Mouse (Mus musculus) layer of hippocampus, adult 9-10 months (tissue): Measurements from ENCODE around the gene Evi5.

Experiments
- DNase-seq: peaks from one replicate; pipeline ENCODE4 v3.0.0; 2022; ENCODE audit warnings: low spot score

The Evi5 gene

GRCm38 (mm10) chr5:107749229-107749916 lies 125.5 kb downstream of the Evi5 start:
- no peak for DNase-seq

DNA sequence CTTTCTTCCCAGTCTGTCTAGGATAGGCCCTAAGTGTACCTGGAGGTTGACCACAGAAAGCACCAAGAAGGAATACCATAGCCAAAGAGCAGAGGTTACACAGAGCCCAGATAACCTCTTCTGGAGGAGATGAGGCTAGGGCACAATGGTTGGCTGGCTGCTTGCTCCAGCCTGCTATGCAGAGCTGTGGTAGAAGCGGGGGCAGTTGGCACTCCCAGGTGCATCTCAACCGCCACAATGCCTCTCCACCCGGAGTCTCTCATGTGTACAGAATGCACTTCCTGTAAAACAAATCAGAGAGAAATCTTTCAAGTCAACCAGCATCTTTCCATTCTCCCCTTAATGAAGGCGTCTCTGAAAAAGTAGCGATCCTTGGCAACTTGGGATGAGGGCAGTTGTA lies 135.9 kb downstream of the Evi5 start:
- DNase-seq = no peak

- DNase-seq = no peak
These were observed 136.6 kb downstream of the Evi5 start for GRCm38 (mm10) chr5:107738296-107738695.

DNA sequence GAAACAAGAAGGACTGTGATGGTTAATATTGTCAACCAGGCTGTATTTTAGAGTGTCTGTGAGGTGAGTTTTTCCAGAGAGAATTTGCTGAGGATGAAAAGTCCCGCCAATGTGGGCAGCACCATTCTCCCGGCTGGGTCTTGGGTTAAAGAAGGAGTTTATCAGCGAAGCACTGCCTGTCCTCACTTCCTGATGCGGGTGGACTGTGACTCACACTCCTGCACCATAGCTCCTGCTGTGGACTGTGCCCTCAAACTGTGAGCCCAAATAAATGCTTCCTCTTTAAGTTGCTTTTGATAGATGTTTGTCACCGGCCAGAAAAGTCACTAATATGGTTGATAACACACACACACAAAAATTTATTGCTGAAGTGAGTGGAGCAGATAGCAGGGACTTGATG lies 138.7 kb downstream of the Evi5 start:
- no peak for DNase-seq

DNA sequence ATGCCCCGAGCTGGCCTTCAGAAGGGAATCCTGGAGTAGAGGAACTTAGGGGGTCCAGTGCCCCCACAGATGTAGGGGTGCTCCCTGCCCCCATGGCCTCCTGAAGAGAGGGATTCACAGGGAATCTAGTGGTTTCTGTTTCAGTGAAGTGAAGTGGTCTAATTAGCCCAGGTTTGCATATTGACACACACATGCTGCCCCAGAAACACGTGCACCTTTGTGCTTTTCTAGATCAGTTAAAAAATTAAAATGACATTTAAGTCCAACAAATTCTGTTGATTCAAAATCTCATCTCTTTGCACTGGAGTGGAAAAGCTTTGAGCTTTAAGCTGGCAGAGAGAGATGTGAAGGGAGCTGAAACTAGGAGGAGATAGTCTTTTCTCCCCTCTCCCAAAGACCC lies 143.1 kb downstream of the Evi5 start:
- no peak for DNase-seq

GRCm38 (mm10) chr5:107731408-107731807 lies 143.5 kb downstream of the Evi5 start:
- no peak for DNase-seq

- DNase-seq = no peak
These were observed 147.9 kb downstream of the Evi5 start for GRCm38 (mm10) chr5:107727007-107727402.

- no peak for DNase-seq
These were observed 148.5 kb downstream of the Evi5 start for GRCm38 (mm10) chr5:107726281-107727006.

- no peak for DNase-seq
These were observed 149.3 kb downstream of the Evi5 start, which contains the start of gene Gfi1 for GRCm38 (mm10) chr5:107725435-107726261. Gene Gfi1, minus strand, starts transcription at chr5:107726036.

DNA sequence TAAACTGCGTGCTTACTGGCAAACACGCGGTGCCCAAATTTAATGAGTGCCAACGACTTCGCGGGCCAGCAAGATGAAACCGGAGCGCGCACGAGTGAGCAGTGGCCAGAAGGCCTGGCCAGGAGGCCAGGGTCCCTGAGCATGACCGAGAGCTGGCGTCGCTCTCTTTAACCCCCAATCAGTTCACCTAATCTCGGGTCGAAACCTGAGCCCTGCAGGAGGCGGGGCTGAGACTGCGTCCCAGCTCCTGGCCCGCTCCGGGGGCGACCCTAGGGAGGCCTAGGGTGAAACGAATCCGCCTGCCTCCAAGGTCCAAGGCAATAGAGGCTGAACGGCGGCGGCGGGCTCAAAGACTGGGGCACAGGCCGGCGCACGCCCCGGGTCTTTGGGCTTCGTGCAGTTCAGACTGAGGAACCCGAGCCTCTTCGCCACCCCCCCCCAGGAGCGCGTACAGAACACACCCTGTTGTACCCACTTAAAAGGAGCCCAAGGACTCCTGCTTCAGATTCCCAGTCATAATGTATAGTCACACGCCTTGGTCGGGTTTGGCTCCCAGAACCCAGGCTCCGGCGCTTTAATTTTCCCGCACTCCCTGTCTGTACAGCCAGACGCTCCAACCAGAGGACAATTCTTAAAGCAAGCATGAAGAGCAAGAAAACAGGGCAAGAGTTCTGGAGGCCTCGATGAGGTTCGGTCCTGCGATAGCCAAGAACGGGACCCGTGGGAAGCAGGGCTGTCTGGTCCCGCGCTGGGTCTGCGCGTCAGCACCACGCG lies 150.1 kb downstream of the Evi5 start:
- DNase-seq = no peak

DNA sequence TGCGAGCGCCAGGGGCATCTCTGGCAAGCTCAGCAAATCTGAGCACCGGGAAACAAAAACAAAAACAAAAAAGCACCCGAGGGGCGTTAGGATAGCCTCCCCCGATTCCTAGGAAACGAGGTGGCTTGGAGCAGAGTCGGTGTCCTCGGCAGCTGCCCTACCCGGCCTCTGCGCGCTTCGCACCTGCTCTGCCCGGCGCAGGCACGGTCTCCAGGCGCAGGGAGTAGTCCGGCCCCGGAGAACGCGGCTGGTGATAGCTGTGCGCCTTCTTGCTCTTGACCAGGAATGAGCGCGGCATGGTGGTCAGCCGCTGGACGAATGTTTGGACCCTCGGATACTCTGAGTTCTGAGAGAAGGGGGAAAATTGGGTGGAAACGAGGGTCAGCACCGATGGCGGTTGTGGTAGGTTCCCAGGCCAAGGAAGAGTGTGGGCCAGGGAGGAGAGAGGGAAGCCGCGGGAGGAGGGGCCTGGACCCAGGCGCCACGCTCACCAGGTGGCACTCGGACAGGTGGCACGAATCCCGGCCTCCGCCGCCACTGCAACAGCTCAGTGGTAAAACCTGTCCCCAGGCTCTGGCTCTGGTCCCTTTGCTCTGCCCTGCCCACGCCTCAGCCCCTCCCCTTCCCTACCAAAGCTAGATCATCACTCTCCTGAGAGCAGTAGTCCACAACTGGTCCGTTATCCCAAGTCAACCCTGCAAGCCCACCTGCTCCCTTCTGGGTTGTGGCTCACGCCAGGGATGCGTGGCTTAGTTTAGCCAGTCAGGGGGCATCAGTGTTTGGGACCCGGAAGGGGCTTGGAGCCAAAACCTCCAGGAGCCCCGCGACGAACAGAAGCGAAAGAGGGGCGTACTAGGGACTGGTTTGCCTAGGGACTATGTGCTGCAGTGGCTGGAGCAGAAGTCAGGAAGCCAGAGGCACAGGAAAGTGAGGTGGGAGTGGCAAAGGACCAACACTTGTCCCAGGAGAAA lies 151.1 kb downstream of the Evi5 start:
- no peak for DNase-seq

- no peak for DNase-seq
These were observed 152.0 kb downstream of the Evi5 start for GRCm38 (mm10) chr5:107722661-107723532.

DNA sequence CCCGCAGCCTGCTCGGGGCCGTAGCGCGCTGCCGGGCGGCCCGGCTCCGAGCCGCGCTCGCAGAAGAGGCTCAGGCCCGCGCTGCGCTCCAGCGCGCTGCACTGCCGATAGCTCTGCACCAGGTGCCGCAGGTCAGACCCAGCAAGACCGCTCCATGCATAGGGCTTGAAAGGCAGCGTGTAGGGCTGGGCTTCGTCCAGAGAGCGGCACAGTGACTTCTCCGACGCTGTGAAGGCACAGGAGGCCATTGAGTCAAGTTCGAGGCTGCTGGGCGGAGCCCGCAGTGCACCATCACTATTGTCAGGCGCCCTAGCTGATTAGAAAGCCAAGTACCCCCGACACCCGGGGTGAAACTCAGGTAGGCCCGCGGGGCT lies 153.3 kb downstream of the Evi5 start:
- no peak for DNase-seq

DNA sequence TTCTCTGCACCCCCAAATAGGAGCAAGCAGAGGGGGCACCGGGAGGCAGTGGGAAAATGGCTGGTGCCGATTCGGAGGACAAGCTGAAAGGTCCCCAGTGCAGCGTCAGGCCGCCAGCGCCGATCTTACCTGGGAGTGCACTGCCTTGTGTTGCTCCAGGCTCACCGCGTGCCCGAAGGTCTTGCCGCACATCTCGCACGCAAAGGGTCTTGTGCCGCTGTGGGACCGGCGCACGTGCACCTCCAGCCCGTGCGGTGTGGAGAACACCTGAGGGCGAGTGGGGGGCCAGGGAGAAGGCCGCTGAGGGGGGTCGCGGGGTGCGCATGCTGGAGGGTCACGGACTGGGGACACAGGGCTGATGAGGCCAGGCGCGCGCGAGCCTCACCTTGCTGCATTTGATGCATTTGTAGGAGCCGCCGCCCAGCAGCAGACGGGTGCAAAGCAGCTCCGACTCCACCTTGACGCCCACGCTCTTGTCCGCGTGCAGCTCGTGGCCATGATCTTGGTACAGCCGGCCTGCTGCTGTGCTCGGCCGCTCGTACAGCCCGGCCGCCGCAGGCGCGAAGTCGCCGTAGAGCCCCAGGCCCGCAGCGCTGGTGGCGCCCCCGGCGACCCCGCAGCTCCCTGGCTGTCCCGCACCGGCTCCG lies 153.8 kb downstream of the Evi5 start:
- DNase-seq = no peak

DNA sequence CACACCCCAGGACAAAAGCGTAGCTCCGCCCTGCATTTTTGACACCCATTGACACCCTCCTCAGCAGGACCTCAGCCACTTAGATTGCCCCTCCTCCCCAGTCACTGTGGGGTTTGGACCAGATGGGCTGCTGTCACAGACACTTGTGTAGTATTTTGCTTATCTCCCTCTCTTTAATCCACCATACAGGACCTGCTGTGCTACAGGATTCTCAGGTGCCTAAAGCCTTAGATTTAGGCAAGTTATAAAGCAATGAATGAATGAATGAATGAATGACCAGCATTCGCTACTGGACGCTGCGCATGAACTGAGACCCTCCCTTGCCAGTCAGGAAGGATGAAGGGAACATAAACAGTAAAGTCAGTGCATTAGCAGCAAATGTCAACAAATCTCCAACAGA lies 154.4 kb downstream of the Evi5 start:
- DNase-seq = no peak

DNA sequence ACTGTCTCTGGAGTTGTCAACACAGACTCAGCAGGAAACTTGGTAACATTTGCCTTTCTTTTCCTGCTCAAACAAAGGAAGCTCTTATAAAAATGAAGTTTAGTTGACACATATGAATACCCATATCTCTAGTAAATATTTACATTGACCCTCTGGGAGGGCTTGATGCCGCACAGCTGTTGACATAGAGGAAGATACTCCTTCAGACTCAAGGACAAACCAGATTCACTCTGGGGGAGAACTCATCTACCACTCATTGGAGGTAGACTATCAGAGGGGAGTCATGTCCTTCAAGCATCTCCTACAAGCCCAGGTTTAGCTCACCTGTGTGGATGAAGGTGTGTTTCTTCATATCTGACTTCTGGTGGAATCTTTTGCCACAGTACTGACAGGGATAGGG lies 155.1 kb downstream of the Evi5 start:
- no peak for DNase-seq

- DNase-seq = no peak
These were observed 155.7 kb downstream of the Evi5 start for GRCm38 (mm10) chr5:107719209-107719608.

- DNase-seq = no peak
These were observed 157.0 kb downstream of the Evi5 start for GRCm38 (mm10) chr5:107717871-107718361.

DNA sequence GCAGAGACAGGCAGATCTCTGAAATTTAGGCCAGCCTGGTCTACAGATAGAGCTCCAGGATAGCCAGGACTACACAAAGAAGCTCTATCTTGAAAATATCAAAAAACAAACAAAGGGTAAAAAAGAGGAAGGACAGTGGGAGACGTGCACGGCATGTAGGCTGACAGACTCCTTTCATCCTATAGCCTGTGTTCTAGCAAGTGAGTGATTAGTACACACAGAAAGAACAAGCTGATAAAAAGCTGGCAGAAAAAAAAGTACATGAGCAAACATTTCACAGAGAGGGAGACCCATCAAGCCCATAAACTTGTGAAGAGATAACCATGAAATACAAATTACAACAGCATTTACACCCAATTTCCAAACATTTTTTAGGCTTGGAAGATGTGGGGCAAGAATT lies 163.2 kb downstream of the Evi5 start:
- no peak for DNase-seq
